Mouse (Mus musculus) midbrain, postnatal 0 days (tissue): ENCODE measurements around the gene Itprid2. TPM values are rescaled to one million over a fixed set of nuclear protein-coding genes. Genes with fewer than 3 reads are reported as not detected.

Experiments
- ATAC-seq: fragments of 200-750 bp; cut with Nextera tagmentation; 2 replicates; pipeline ENCODE4 v1.8.0; 2017; ENCODE audit warnings: moderate number of reproducible peaks, mild to moderate bottlenecking, moderate TSS enrichment, moderate library complexity; ENCODE audit not compliant: low FRiP score
- DNase-seq: peaks from one replicate; pipeline ENCODE4 v3.0.0-alpha.2; 2015; ENCODE audit warnings: low spot score
- H3K27ac ChIP-seq: fragments of 300-500 bp; sonication (generic); 2 replicates; pipeline ENCODE4 v1.5.1; 2014; ENCODE audit warnings: low read depth, mild to moderate bottlenecking, low read length, mixed read lengths
- H3K27me3 ChIP-seq: fragments of 300-500 bp; sonication (generic); 2 replicates; pipeline ENCODE4 v1.6.1; 2014; ENCODE audit warnings: low read length, control low read depth, mixed read lengths; ENCODE audit not compliant: insufficient read depth
- H3K36me3 ChIP-seq: fragments of 300-500 bp; sonication (generic); 2 replicates; pipeline ENCODE4 v1.6.1; 2014; ENCODE audit warnings: low read length, control low read depth, mixed read lengths; ENCODE audit not compliant: insufficient read depth
- H3K4me1 ChIP-seq: fragments of 300-500 bp; sonication (generic); 2 replicates; pipeline ENCODE4 v1.6.1; 2014; ENCODE audit warnings: mild to moderate bottlenecking, control low read depth, antibody characterized with exemption, low read length, mixed read lengths; ENCODE audit not compliant: insufficient read depth
- H3K4me2 ChIP-seq: fragments of 300-500 bp; sonication (generic); 2 replicates; pipeline ENCODE4 v1.6.1; 2014; ENCODE audit warnings: low read depth, mild to moderate bottlenecking, low read length, mixed read lengths; ENCODE audit not compliant: poor library complexity, severe bottlenecking
- H3K4me3 ChIP-seq: fragments of 300-500 bp; sonication (generic); 2 replicates; pipeline ENCODE4 v1.5.1; 2014; ENCODE audit warnings: low read depth, mild to moderate bottlenecking, low read length, moderate library complexity
- H3K9ac ChIP-seq: fragments of 300-500 bp; sonication (generic); replicated peaks from 2 replicates; pipeline ENCODE4 v1.6.1; 2014; ENCODE audit warnings: mild to moderate bottlenecking, low read length, moderate library complexity, mixed read lengths; ENCODE audit not compliant: poor library complexity, severe bottlenecking
- H3K9me3 ChIP-seq: fragments of 300-500 bp; sonication (generic); 2 replicates; pipeline ENCODE4 v1.6.1; 2016; ENCODE audit warnings: low read length, control low read depth
- CTCF ChIP-seq: IDR thresholded peaks from 2 replicates; pipeline ENCODE4 v1.5.1; 2016; ENCODE audit warnings: antibody characterized with exemption, mild to moderate bottlenecking
- WGBS: fragments of 180-500 bp; shearing (Covaris S2); extraction: QIAGEN DNeasy Blood & Tissue Kit; methylation state at CpG from one replicate; pipeline ENCODE4 v1.1.7; 2014; 5-methylcytosine and 5-hydroxymethylcytosine counted together
- polyA plus RNA-seq: library from polyadenylated mRNA; unstranded; fragments of >200 nt; fragmentation: Nextera tagmentation; extraction: Ambion mirVana; gene quantifications from 2 replicates; pipeline ENCODE4 v1.2.1, GENCODE M21; 2015
- total RNA-seq: library from RNA; depleted of rRNA; stranded (reverse); fragments of >200 nt; gene quantifications from 2 replicates; pipeline ENCODE4 v1.2.3, GENCODE M21; 2014

Itprid2 gene
- total and polyA plus RNA-seq, 2 experiments from 2014 or later = 3.4 to 9.7 TPM

GRCm38 (mm10) chr2:79618614-79619568 is 16.3 kb upstream of the Itprid2 start:
- 84% methylated on average over 6 of the region's 6 CpGs for WGBS

GRCm38 (mm10) chr2:79623256-79623655 is 11.9 kb upstream of the Itprid2 start:
- H3K9me3 ChIP-seq = no peaks in the 10 kb centered on the region
- 90% methylated on average over 4 of the region's 4 CpGs for WGBS
- no peak overlapping the region for H3K4me2 ChIP-seq
- DNase-seq = no peak
- no peak overlapping the region for H3K9ac ChIP-seq
- H3K36me3 ChIP-seq = no peaks in the 10 kb centered on the region
- H3K4me1 ChIP-seq = no peaks in the 10 kb centered on the region
- no peak for TF ChIP-seq CTCF
- no peak overlapping the region for H3K4me3 ChIP-seq
- H3K27ac ChIP-seq = no peak overlapping the region
- no peaks in the 10 kb centered on the region for H3K27me3 ChIP-seq
- no peak for ATAC-seq

More at GRCm38 (mm10) chr2:79618614-79619568, 16.3 kb upstream of the Itprid2 start:
- H3K9ac ChIP-seq = no peak overlapping the region
- no peaks in the 10 kb centered on the region for H3K9me3 ChIP-seq
- H3K4me1 ChIP-seq = no peaks in the 10 kb centered on the region
- no peaks in the 10 kb centered on the region for H3K36me3 ChIP-seq
- H3K4me2 ChIP-seq = no peak overlapping the region
- DNase-seq (no peak), ATAC-seq (no peak)
- H3K27ac ChIP-seq = no peak overlapping the region
- no peak overlapping the region for H3K4me3 ChIP-seq
- TF ChIP-seq CTCF = no peak
- H3K27me3 ChIP-seq = no peaks in the 10 kb centered on the region

- Histone ChIP-seq H3K27ac (no peak overlapping the region), H3K9me3 (no peaks in the 10 kb centered on the region), H3K4me2 (no peak overlapping the region), H3K27me3 (no peaks in the 10 kb centered on the region), H3K36me3 (no peaks in the 10 kb centered on the region), H3K4me1 (no peaks in the 10 kb centered on the region), H3K9ac (no peak overlapping the region), H3K4me3 (no peak overlapping the region)
- no peak for TF ChIP-seq CTCF
- ATAC-seq (no peak), DNase-seq (no peak)
- WGBS = 88% methylated on average over 1 of the region's 1 CpGs
Measured at GRCm38 (mm10) chr2:79627624-79628023, 7.5 kb upstream of the Itprid2 start.

GRCm38 (mm10) chr2:79630231-79630630 is 4.9 kb upstream of the Itprid2 start:
- Histone ChIP-seq H3K9ac (no peak overlapping the region), H3K27me3 (no peaks in the 10 kb centered on the region), H3K4me1 (no peaks in the 10 kb centered on the region), H3K4me3 (no peak overlapping the region), H3K4me2 (no peak overlapping the region), H3K9me3 (no peaks in the 10 kb centered on the region), H3K36me3 (no peaks in the 10 kb centered on the region), H3K27ac (no peak overlapping the region)
- 54% methylated on average over 2 of the region's 2 CpGs for WGBS
- DNase-seq (no peak), ATAC-seq (no peak)
- no peak for TF ChIP-seq CTCF

GRCm38 (mm10) chr2:79635426-79636291 is 507 bp downstream of the Itprid2 start:
- 0 out of 2 replicates have a peak, but pooled peaks cover 4% of the 10 kb centered on the region for H3K4me1 ChIP-seq
- under 1% methylated on average over 79 of the region's 83 CpGs for WGBS
- H3K36me3 ChIP-seq = no peaks in the 10 kb centered on the region
- DNase-seq (peak; percentile 60), ATAC-seq (peak; percentile 83; the same call in 1 of the 2 replicates)
- H3K27ac ChIP-seq = peak overlapping the region; percentile 73
- peak overlapping the region; percentile 85 for H3K9ac ChIP-seq
- no peaks in the 10 kb centered on the region for H3K9me3 ChIP-seq
- H3K4me2 ChIP-seq = peak overlapping the region; percentile 94
- H3K4me3 ChIP-seq = peak overlapping the region; percentile 94
- no peaks in the 10 kb centered on the region for H3K27me3 ChIP-seq
- TF ChIP-seq CTCF = peak; percentile 21; the same call in 1 of the 2 replicates
